Mouse (Mus musculus): Measurements from ENCODE around the gene Kdm5b. TPM values are rescaled to one million over a fixed set of nuclear protein-coding genes. Genes with fewer than 3 reads are reported as not detected.
"Not testable (repeated sequence)": the region's sequence is repeated elsewhere in the genome, so short reads cannot be mapped to it uniquely, and the experiment has no call there.

Kdm5b gene
- polyA plus RNA-seq (2012; rRNA removed), result 3.8 and 10.8 TPM in 2 replicates

DNA sequence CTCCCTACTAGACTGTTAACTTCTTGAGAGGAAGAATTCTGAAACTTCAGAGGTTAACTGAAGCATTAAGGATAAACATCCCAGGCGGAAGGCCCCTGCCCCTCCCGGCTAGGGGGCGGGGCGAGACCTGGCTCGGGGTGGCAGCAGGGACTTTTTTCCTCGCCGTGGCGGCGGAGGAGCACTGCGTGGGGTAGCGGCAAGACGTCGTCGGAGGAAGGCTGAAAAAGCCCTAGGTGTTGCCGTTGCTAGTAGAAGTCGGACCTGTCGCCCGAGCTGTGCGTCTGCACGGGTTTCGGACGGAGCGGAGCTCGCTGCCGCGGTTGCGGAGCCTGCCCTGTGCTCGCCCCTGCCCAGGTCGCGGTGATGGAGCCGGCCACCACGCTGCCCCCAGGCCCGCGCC, at the start of gene Kdm5b:
Gene Kdm5b, plus strand, starts transcription at position 196 of the 400 bp plus-strand sequence.
- Histone ChIP-seq H3K27ac (ENCODE audit: insufficient read depth, low read depth, low read length) (peak within 1 kb of the TSS; percentile 88), H3K4me3 (ENCODE audit: low read depth, low read length) (peak within 1 kb of the TSS; percentile 96), H3K27me3 (ENCODE audit: control insufficient read depth, insufficient read depth, low read length) (no peaks in the 10 kb centered on the region), H3K36me3 (ENCODE audit: control insufficient read depth, insufficient read depth, low read length) (no peaks in the 10 kb centered on the region), H3K4me1 (ENCODE audit: control insufficient read depth, insufficient read depth, insufficient read length, low read length) (peaks cover 15% of the 10 kb centered on the region)
- WGBS, result under 1% methylated on average over 34 of the region's 34 CpGs
- TF ChIP-seq POLR2A (IDR thresholded peaks at IDR 0.05; ENCODE audit: low read depth, low read length) (peak; percentile 99), CTCF (IDR thresholded peaks at IDR 0.05; ENCODE audit: extremely low read depth, insufficient read length, insufficient replicate concordance, low read depth, low read length) (no peak)

DNA sequence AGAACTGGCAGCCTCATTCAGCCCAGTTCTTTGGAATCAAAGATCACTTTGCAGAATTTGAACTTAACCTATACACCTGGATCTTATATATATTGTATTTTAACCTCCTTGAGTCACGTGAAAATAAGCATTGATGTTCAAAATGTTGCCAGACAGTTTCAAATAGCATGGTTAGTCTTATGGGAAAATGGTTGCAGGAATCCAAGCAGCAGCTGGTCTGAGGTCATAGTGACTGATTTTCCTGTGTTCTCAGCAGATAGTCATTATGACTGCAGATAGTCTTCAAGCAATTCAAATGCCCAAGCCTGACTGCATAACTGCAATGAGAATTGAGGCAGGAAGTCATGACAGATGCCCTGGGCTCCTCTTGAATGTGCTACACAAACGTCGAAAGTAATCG, 47.8 kb upstream of the Kdm5b start:
- Histone ChIP-seq H3K36me3 (ENCODE audit: control insufficient read depth, insufficient read depth, low read length) (peaks cover 13% of the 10 kb centered on the region), H3K4me1 (ENCODE audit: control insufficient read depth, insufficient read depth, insufficient read length, low read length) (0 out of 2 replicates have a peak, but pooled peaks cover 3% of the 10 kb centered on the region), H3K4me3 (ENCODE audit: low read depth, low read length) (no peak overlapping the region), H3K27ac (ENCODE audit: insufficient read depth, low read depth, low read length) (no peak overlapping the region), H3K27me3 (ENCODE audit: control insufficient read depth, insufficient read depth, low read length) (no peaks in the 10 kb centered on the region)
- TF ChIP-seq CTCF (IDR thresholded peaks at IDR 0.05; ENCODE audit: extremely low read depth, insufficient read length, insufficient replicate concordance, low read depth, low read length) (no peak), POLR2A (IDR thresholded peaks at IDR 0.05; ENCODE audit: low read depth, low read length) (no peak)
- WGBS, result 71% methylated on average over 4 of the region's 4 CpGs

DNA sequence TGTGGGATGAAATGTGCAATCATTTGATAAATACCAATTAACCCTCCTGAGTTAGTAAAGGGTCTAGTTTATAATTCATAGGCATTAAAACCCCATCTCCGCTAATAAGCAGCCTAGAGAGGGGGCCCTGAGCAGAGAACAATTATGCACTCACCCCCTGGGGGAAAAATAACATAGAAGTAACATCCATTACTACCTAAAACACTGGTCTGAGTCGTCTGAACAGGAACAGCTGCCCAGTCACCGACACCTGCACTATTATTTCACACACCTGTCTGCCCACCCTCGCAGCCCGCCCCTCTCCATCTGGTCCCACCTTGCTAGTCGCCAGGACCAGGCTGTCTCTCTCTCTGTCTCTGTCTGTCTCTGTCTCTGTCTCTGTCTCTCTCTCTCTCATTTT, 47.4 kb upstream of the Kdm5b start:
- WGBS, result 65% methylated on average over 6 of the region's 6 CpGs
- no peak for TF ChIP-seq CTCF (IDR thresholded peaks at IDR 0.05; ENCODE audit: extremely low read depth, insufficient read length, insufficient replicate concordance, low read depth, low read length)
- no peak for TF ChIP-seq POLR2A (IDR thresholded peaks at IDR 0.05; ENCODE audit: low read depth, low read length)
- Histone ChIP-seq H3K27ac (ENCODE audit: insufficient read depth, low read depth, low read length) (no peak overlapping the region), H3K36me3 (ENCODE audit: control insufficient read depth, insufficient read depth, low read length) (peaks cover 10% of the 10 kb centered on the region), H3K4me1 (ENCODE audit: control insufficient read depth, insufficient read depth, insufficient read length, low read length) (0 out of 2 replicates have a peak, but pooled peaks cover 3% of the 10 kb centered on the region), H3K27me3 (ENCODE audit: control insufficient read depth, insufficient read depth, low read length) (no peaks in the 10 kb centered on the region), H3K4me3 (ENCODE audit: low read depth, low read length) (no peak overlapping the region)

DNA sequence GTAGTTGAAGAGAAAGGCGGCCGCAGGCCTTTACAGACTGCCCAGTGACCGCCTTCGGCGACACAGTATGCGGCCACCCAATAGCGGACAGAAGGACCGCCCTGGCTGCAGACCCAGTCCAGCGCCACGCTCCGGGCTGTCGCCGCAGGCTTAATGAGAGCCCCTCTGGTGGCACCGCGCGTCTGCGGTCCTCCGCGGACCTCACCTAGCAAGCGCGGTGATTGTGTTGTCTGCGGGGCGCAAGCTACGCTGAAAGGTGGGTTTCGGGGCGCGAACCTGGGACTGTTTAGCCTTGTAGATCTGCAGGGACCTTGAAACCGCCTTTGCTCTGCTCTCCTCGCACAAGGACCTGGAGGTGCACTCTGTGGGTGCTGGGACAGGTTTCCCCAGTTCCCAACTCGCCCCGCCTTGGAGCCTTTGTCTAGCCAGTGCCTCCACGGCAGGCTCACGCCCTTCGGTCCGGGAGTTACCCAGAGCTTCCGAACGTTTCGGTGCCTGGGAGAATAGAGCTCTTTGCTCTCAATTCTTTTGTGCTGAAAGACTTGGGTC, 46.6 kb upstream of the Kdm5b start:
- TF ChIP-seq CTCF (IDR thresholded peaks at IDR 0.05; ENCODE audit: extremely low read depth, insufficient read length, insufficient replicate concordance, low read depth, low read length), result no peak
- H3K4me3 ChIP-seq (ENCODE audit: low read depth, low read length), result peak overlapping the region; percentile 64
- WGBS, result under 1% methylated on average over 38 of the region's 38 CpGs
- H3K36me3 ChIP-seq (ENCODE audit: control insufficient read depth, insufficient read depth, low read length), result peaks cover 3% of the 10 kb centered on the region; the same call in 1 of the 2 replicates
- H3K27ac ChIP-seq (ENCODE audit: insufficient read depth, low read depth, low read length), result no peak overlapping the region
- no peaks in the 10 kb centered on the region for H3K27me3 ChIP-seq (ENCODE audit: control insufficient read depth, insufficient read depth, low read length)
- H3K4me1 ChIP-seq (ENCODE audit: control insufficient read depth, insufficient read depth, insufficient read length, low read length), result 0 out of 2 replicates have a peak, but pooled peaks cover 3% of the 10 kb centered on the region

DNA sequence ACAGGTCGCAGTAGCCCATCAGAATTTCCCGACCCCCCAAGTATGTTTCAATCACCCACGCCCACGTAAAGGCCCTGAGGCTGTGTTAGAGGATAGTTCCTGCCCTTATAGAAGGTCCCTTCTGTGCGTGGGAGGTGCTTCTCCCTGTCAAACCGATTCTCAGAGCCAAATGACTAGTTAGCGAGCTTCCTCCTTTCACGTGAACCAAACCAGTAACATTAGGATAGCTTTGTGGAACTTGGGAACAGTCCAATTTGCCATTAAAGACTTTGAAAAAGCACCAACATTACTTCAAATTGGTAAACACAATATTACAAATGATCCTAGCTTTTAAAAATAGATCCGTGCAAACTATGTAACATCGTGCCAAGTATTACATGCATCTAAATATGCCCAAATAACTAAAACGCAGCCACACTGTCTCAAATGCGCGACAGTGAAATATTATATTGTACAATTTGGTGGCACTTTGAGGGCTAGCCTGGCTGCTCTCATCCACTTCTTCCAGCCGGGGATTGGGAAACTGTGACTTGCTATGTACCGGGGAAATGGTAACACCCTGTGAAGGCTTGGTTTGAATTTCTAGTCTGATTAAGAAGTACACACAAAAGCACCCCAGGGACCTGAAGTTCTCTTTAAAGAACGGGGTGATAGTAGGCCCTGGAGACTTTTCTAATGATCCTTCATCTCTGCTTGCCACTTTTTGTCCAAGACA, 45.9 kb upstream of the Kdm5b start:
- peak overlapping the region; percentile 64 for H3K4me3 ChIP-seq (ENCODE audit: low read depth, low read length)
- H3K4me1 ChIP-seq (ENCODE audit: control insufficient read depth, insufficient read depth, insufficient read length, low read length), result peaks cover 6% of the 10 kb centered on the region; the same call in 1 of the 2 replicates
- 37% methylated on average over 16 of the region's 16 CpGs for WGBS
- no peak overlapping the region for H3K27ac ChIP-seq (ENCODE audit: insufficient read depth, low read depth, low read length)
- H3K36me3 ChIP-seq (ENCODE audit: control insufficient read depth, insufficient read depth, low read length), result no peaks in the 10 kb centered on the region
- no peak for TF ChIP-seq POLR2A (IDR thresholded peaks at IDR 0.05; ENCODE audit: low read depth, low read length)
- TF ChIP-seq CTCF (IDR thresholded peaks at IDR 0.05; ENCODE audit: extremely low read depth, insufficient read length, insufficient replicate concordance, low read depth, low read length), result no peak
- H3K27me3 ChIP-seq (ENCODE audit: control insufficient read depth, insufficient read depth, low read length), result no peaks in the 10 kb centered on the region

GRCm38 (mm10) chr1:134515891-134516290, 44.1 kb upstream of the Kdm5b start:
- peaks cover 12% of the 10 kb centered on the region; the same call in 1 of the 2 replicates for H3K4me1 ChIP-seq (ENCODE audit: control insufficient read depth, insufficient read depth, insufficient read length, low read length)
- WGBS, result 81% methylated on average over 2 of the region's 2 CpGs
- no peak overlapping the region for H3K4me3 ChIP-seq (ENCODE audit: low read depth, low read length)
- no peaks in the 10 kb centered on the region for H3K27me3 ChIP-seq (ENCODE audit: control insufficient read depth, insufficient read depth, low read length)
- TF ChIP-seq CTCF (IDR thresholded peaks at IDR 0.05; ENCODE audit: extremely low read depth, insufficient read length, insufficient replicate concordance, low read depth, low read length) (no peak), POLR2A (IDR thresholded peaks at IDR 0.05; ENCODE audit: low read depth, low read length) (no peak)
- H3K36me3 ChIP-seq (ENCODE audit: control insufficient read depth, insufficient read depth, low read length), result no peaks in the 10 kb centered on the region
- no peak overlapping the region for H3K27ac ChIP-seq (ENCODE audit: insufficient read depth, low read depth, low read length)

DNA sequence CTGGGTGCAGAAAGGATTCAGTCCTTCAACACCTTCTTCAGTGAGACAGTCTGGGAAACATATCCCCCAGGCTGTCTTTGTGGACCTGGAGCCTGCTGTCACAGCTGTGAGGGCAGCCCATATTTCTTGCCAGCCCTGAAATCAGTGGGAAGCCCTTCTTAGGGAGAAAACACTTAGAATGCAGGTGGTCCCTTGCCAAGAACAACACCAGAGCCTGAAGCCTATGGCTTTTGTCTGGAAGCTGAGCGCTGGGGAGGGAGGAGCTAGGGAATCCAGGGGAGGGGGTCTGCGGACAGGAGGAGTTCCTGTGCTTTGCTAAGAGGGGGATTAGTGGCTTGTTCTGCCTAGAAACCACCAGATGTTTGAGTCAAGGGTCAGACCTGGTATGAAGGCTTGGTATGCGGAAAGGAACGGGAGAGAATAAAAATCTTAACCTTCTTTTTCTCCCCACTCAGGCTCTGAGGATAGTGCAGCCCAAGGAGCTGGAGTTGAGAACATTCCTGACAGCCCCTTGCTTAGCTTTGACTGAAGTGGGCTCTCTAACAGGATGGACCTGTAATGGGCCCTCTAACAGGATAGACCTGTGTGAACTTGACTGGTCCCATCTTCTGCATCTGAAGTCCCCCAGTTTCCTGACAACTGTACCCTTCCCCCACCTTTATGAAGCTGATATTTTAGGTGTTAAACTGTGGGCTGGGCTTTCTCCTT, 43.3 kb upstream of the Kdm5b start:
- Histone ChIP-seq H3K4me3 (ENCODE audit: low read depth, low read length) (no peak overlapping the region), H3K4me1 (ENCODE audit: control insufficient read depth, insufficient read depth, insufficient read length, low read length) (peaks cover 13% of the 10 kb centered on the region; the same call in 1 of the 2 replicates), H3K27ac (ENCODE audit: insufficient read depth, low read depth, low read length) (no peak overlapping the region), H3K27me3 (ENCODE audit: control insufficient read depth, insufficient read depth, low read length) (no peaks in the 10 kb centered on the region), H3K36me3 (ENCODE audit: control insufficient read depth, insufficient read depth, low read length) (no peaks in the 10 kb centered on the region)
- 83% methylated on average over 4 of the region's 4 CpGs for WGBS
- TF ChIP-seq CTCF (IDR thresholded peaks at IDR 0.05; ENCODE audit: extremely low read depth, insufficient read length, insufficient replicate concordance, low read depth, low read length) (no peak), POLR2A (IDR thresholded peaks at IDR 0.05; ENCODE audit: low read depth, low read length) (no peak)

DNA sequence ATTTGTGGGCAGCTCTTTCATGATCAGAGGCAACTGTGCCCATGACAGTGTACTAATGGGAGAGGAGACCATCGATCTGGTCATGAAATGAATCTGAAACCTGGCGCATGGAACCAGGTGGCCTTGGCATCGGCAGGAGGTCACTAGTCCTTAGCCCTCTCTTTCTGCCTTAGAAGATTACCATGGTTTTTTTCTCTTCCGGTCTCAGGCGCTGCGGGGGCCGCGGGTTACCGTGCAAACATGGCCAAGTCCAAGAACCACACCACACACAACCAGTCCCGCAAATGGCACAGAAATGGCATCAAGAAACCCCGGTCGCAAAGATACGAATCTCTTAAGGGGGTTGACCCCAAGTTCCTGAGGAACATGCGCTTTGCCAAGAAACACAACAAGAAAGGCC, 42.1 kb upstream of the Kdm5b start:
- H3K4me1 ChIP-seq (ENCODE audit: control insufficient read depth, insufficient read depth, insufficient read length, low read length), result peaks cover 22% of the 10 kb centered on the region; the same call in 1 of the 2 replicates
- 91% methylated on average over 14 of the region's 14 CpGs for WGBS

More for the DNA sequence above, 42.1 kb upstream of the Kdm5b start:
- not testable (repeated sequence) for H3K36me3 ChIP-seq (ENCODE audit: control insufficient read depth, insufficient read depth, low read length); H3K27me3 ChIP-seq (ENCODE audit: control insufficient read depth, insufficient read depth, low read length); H3K27ac ChIP-seq (ENCODE audit: insufficient read depth, low read depth, low read length); H3K4me3 ChIP-seq (ENCODE audit: low read depth, low read length)
